Mouse (Mus musculus) left cerebral cortex, adult 18-20 months (tissue): ENCODE results near the gene Cyld. TPM values are rescaled to one million over a fixed set of nuclear protein-coding genes. Genes with fewer than 3 reads are reported as not detected.
"Not testable (repeated sequence)": the region's sequence is repeated elsewhere in the genome, so short reads cannot be mapped to it uniquely, and the experiment has no call there.

Experiments
- DNase-seq, 2 experiments: peaks; one replicate each; pipeline ENCODE4 v3.0.0; 2021 to 2022; ENCODE audit warnings: low spot score in 2 of 2, mixed read lengths in 1 of 2
- total RNA-seq, 2 experiments: library from RNA; stranded (reverse); gene quantifications; 2 replicates each; pipeline ENCODE4 v1.2.3; 2021

Gene Cyld
- total RNA-seq, 2 experiments from 2014 or later = 116 to 120 TPM

DNA sequence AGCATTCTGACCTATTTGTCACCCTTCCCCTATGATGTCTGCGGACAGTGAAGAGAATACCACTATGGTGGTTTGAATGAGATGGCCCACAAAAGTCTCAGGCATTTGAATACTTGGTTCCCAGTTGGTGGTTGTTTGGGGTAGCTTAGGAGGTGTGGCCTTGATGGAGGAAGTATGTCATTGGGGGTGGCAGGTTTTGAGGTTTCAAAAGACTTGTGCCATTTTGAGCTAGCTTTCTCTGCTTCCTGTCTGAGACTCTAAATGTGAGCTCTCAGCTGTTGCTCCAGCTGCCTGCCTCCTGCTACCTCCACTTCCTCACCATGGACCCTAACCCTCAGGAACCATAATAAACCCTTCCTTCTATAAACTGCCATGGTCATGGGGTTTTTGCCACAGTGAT, 86.9 kb downstream of the Cyld start:
- no peak for DNase-seq

DNA sequence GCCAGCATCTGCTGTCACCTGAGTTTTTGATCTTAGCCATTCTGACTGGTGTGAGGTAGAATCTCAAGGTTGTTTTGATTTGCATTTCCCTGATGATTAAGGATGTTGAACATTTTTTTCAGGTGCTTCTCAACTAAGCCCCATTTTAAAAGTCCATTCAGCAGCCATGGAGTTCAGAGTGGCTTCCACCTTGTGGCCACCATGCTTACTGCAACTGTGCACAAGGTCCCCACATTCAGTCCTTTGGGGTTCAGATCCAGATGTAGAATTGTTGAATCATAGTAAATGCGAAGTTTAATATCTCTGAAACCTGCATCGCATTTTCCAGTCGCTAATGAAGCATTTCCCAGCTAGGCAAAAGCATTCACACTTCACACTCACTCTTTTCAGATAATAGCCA, 91.5 kb downstream of the Cyld start:
- not testable (repeated sequence) for DNase-seq

DNA sequence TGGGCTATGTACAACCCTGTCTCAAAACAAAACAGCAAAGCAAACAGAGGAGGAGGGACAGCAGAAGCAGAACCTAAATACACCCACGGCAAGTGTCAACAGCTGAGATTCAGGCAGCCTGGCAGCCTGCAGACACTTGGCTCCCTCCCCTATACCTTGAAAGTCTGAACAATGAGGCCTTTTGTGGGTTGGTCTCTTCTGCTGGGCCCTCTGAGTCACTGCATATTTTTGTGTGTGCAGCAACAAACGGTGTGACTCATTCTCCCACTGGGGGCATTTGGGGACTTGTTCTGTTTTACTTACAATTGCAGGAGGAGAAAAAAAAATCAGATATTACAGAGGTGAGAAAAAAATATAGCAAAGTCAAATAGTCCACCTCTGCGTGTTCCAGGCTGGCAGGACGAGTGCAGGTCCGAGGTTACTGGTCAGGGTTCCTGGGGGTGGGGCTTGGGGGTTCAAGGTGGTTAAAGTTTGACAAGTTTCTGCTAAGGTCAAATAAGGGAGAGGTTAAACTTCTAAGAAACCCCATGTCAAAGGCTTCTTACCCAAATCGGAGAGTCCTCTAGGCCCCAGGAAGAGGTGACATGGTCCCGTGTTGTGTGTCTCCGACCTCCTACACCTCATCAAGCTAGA, 96.0 kb downstream of the Cyld start:
- peak; percentile 43 to 59 for DNase-seq

DNA sequence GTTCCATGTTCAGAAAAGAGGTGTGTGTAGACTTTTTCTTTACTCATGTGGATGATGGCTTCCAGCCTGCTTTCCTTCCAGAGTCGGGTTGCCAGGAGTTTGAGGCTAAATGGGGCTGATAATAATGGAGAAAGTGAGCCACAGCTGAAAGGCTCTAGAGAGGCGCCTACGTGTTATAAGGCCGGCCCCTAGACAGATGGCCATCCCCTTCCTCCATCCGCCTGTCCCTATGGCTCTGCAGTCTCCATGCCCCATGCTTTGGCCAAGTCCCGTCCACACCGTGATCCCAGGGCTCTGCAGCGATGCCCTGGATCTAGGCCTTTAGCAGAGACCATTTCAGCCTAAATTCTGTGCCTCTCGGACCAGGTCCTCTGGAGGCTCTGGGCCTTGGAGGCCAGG, 96.5 kb downstream of the Cyld start:
- no peak for DNase-seq

DNA sequence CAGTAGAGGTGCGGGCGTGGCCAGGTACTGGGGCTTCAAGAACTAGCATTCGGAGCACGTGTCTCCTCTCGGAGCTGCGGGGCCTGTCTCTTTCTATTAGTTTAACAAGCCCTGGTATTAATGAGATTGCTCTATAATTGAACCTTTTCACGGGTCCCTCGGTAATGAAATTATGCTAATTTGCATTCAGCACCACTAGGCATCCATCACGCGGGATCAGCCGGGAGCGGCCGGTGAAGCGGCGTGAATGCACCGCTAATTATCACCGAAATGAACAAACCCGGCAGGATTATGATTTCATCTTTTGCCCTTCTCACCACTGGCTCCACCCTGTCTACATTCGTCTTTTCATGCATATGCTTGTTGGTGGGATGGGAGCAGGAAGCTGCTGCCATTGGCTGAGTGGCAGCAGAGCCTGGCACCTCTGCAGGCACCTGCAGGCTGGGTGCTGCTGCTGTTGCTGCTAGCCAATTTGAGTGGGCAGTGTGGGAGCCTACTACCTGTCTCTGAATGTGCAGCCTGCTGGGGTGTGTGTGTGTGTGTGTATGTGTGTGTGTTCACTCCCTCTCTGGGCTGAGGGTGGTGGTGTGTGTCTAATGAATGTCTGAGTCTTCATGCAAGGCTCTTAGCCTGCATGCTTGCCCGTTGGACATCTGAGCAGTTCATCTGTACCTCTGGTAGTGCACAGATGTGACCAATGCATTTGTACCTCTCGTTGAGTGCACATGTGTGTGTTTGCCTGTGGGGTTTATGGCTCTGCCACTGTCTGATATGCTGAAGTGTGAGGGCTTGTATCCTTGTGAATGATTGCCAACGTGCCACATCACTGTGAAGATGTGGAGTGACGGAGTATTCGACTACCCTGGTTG, 97.2 kb downstream of the Cyld start:
- peak in 1 of 2 experiments; percentile 16 for DNase-seq

DNA sequence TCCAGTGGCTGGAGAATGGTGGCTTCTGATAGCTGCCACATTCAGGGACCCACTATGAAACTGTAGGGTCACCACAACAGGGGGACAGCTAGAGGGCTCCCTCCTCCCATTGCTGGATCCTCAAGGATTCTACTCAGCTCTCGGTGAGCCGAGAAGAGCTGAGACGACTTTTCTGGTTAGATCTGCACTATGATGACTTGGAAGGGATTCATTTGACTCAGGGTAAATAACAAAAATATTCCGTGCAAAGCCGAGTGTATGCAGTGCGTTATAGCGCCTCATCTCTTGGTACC, 97.7 kb downstream of the Cyld start:
- no peak for DNase-seq

- DNase-seq = no peak
Measured at GRCm38 (mm10) chr8:88795896-88796295, 99.1 kb downstream of the Cyld start.

DNA sequence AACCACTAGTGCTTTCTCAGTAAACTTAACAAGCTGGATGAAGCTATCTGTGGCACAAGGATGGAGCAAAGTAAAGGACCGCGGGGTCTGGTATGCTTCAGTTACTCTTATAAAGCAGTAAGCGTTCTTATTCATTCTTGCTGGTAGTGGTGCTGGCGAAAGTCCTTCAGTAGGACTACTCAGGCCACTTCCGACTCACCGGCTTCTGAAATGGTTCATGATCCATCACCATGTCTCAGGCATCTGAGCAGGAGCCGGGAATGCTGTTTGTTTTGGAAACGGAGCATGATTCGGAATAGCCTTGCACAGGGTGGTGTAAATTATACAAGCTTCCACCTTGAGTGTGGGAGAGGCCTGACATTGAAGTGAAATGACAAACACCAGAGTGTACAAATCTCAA, 99.8 kb downstream of the Cyld start:
- DNase-seq = no peak

Other genes with a start within 250 kb of the Cyld start
- 10 to 100 TPM; 13.0 to 13.8 TPM for gene Nkd1, start 175.7 kb upstream of the Cyld start, total RNA-seq
- 1 to 10 TPM; 1.2 to 2.3 TPM for gene Snx20, start 60.9 kb upstream of the Cyld start, total RNA-seq
- under 1 TPM; 0.45 to 0.79 TPM for gene Nod2, start 49.7 kb upstream of the Cyld start, total RNA-seq